Mouse (Mus musculus) naive thymus-derived CD4-positive, alpha-beta T cell, adult 2 months (primary cell): ENCODE measurements around the gene Kctd3.
A peak's percentile ranks its signal among the peaks of the same experiment; 100 is the strongest.

Experiments
- DNase-seq: peaks from one replicate; pipeline ENCODE4 v3.0.0-alpha.2; 2011; ENCODE audit warnings: low read depth

Gene Kctd3

DNA sequence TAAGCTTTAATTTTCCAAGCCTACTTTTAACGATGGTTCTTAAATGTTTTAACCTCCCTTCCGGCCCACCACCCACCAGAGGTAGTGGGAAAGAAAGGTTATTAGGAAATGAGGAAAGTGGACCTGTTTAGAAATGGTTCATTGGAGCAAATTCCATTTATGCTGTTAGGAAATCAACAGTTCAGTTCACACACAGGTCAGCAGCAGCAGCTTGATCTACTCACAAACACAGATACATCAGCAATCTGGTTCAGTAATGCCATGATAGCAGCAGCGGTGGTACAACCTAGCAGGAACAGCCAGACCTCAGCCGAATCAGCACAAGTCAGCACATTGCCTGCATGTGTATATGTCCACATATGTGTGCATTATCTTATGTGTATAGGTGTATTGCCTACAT is 3.0 kb upstream of the Kctd3 start:
- no peak for DNase-seq

DNA sequence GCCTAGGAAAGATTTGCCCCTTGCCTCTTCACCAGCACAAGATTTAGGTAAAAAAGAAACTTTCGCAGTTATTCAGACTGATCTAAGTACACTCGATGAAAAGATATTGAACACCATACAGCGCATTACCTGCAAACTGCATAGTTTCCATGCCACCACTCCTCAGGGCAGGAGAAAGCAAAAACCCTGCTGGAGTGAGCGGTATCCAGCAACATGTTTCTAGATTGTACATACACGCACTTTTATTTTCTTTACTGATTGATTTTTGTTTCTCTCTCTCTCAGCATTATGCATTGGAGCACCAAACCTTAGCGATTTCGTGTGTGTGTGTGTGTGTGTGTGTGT is 311 bp upstream of the Kctd3 start:
- no peak for DNase-seq

DNA sequence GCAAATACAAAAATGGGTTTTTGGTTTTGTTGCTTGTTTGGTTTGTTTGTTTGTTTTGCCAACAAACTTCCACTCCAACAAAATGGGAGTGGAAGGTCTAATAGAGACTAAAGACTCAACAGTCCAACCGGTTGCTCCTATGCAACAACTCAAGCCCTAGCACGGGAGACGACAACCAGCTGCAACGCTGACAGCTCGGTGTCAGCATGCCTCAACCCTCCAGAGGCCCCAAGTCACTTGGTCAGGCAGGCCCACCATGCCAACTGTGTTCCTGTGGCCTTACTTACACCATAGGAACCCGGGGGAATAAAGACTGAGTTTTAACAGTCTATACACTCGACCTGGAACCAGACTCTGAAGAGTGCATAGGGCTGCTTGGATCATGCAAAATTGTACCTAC is 815 bp downstream of the Kctd3 start:
- DNase-seq = no peak

DNA sequence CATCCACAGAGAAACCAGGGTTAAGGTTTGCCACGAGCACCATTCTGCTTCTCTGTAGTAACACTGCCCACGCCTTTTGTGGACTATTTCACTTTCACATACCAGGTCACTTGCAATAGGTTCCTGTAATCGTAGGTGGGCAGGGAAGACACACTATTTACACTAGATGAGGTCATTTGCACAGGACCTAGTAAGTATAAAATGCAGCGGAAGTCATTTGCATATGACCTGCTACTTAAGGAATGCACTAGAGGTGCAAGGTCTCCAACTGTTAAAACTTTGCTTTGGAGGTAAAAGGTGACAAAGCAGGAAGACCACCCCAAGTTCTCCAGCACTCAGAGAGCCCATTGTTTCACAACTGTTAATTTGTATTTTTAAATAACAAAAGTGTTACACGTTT is 1.4 kb downstream of the Kctd3 start:
- no peak for DNase-seq

DNA sequence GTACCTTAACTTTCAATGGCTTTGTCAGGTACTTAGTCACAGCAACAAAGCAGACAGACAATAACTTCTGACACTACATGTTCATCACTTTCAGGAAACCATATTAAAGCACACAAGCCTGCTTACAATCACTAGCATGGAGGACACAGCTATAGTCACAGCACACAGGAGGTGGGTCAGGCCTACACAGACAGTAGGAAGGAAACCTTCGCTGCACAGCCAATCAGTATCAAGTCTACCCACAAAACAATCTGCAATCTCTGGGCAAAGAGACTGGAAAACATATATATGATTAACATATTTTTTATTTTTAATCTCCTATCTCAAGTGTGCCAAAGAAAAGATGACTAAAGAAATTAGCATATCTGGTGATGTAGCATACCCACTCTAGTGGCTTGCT is 2.9 kb downstream of the Kctd3 start:
- no peak for DNase-seq

DNA sequence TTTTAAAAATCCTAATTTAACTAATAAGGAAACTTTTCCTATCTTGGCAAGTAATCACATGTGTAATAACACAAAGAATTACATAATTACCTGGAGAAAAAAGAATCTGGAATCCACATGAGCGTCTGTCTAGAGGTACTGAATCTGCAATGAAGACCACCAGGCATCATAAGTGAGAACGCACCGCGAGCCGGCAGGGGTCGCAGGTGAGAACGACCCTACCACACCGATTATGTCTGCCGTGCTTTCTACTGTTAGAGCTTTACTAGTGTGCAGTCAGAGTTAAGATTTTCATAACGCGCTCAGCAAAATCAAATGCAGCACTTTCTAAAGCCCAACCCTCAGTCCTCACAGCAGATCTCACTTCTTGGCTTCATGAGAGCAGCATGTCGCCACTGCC is 5.8 kb downstream of the Kctd3 start:
- DNase-seq = no peak

DNA sequence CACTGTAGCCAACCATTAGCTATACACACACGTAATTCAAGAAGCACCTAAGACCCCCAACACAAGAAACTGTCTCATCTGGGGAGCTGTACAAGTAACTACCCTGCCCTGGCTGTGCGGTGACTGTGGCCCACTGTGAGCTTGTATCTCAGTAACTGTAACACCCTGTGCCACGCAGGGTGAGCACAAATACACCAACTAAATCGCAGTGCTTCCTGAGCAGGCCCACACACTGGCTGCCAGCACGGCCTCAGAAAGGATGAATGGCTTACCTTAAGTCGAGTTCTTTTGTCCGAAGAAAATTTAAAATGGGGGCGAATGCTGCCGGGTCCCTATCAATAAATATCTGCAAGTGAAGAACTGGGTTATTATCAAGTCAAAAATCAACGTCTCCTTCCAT is 7.7 kb downstream of the Kctd3 start:
- DNase-seq = no peak

DNA sequence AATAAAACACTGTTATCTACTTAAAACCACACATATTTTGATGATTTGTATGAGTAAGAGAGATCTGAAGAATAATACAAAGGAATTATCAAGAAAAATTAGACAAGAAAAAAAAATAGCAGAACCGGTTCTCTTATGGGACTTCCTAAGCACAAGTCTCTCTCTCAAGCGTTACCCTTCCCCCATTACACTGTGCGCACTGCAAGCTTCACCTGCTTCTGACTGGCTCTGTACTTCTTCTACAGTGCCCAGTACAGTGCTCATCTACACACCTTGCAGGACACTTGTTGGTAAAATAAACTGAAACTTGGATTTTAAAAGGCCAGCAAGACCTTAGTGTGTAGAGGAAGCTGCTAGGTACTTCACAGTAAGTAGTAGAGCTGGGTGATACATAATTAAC is 9.7 kb downstream of the Kctd3 start:
- no peak for DNase-seq

DNA sequence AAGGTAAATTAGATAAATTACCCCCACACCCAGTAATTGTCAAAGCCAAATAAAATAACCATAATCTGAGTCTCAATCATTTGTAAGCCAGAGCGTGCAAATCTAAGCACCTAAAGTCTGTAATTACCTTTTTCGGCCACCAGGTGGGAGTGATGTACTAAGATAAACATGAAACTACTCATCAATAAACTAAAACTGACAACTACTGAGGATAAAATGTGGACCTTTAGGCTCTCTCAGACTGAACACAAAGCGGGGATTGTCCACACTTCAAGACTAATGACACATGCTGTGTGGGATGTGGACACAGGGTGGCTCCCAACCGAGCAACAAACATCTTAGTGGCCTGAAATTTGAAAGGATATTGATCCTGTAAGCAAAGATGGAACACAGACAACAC is 14.4 kb downstream of the Kctd3 start:
- DNase-seq = peak; percentile 70

DNA sequence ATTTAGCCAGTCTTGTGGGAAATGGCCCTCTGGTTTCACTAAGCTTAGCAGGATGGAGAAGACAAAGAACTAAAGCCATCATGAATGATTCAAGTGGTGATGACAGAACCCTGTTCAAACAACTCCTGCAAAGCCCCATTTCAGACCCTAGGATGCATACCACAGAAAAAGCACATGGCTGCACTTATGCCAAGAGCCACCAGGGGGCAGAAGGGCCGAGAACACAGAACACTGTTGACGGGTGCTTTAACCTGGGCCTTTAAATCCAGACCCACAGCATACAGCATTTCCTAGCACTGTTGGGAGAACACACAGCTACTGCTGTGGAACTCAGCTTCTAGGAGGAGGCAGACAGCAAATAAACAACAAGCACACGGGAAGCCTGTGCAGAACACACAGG is 27.6 kb downstream of the Kctd3 start:
- DNase-seq = peak; percentile 67

DNA sequence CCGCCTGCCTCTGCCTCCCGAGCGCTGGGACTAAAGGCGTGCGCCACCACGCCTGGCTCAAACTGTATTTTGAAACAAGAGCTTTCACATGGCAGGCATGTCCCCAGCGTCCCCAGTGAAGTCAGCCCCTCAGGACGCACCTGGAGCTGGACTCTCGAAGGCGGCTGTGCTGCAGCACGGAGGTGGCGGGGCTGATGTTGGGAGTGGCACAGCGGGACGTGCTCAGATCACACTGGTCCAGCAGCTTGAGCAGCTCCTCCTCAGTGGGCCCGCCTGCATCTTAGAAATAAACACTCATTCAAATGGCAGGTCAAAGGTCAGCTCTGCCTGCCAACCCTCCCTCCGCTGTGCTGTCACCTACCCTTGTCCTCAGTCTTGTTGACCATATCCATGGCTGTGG is 33.7 kb downstream of the Kctd3 start:
- no peak for DNase-seq

DNA sequence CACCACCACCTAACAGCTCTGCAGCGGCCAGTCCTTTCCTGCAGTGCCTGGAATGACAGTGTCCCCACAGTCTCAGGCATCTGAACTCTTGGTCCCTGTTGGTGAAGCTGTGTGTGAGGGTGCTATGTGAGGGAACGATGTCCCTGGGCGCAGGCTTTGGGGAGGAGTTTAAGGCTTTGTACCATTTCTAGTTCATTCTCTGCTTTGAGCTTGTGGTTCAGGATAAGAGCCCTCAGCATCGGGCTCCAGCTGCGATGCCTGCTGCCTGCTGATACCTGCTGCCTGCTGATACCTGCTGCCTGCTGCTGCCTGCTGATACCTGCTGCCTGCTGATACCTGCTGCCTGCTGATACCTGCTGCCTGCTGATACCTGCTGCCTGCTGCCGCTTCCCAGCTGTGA is 34.6 kb downstream of the Kctd3 start:
- DNase-seq = no peak

DNA sequence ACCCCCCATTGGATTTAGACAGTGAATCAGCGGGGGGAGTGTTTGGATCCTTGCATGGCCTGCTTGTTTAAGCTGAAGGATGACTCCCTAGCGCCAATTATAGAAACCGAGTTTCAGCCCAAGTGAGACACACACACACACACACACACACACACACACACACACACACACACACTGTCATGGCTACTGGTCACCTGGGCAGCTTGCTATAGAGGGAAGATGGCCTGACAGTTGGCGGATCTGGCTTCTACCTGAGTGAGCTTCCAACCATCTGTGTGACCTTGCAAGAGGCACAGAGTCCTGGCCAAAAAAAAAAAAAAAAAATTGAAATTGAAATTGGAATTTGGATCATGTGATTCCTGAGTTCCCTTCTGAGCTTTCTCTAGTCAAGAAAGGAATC is 55.1 kb downstream of the Kctd3 start:
- no peak for DNase-seq

DNA sequence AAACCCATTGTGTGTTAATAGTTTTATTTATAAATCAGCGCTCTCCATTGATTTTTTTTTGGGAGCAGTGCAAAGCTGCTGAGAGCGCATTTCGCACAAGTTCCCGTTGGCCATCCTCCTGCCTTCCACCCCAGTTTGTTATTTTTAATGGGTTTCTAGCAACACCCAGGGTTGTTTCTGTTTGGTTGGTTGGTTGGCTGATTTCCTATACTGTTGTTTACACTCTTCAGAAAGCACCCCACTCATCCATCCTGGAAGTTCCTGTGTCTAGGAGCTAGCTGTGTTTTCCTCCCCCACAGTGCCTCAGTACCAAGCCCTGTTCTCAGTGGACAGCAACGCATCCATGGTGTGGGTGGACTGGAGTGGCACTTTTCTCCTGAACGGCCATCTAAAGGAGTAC is 56.5 kb downstream of the Kctd3 start:
- DNase-seq = no peak

DNA sequence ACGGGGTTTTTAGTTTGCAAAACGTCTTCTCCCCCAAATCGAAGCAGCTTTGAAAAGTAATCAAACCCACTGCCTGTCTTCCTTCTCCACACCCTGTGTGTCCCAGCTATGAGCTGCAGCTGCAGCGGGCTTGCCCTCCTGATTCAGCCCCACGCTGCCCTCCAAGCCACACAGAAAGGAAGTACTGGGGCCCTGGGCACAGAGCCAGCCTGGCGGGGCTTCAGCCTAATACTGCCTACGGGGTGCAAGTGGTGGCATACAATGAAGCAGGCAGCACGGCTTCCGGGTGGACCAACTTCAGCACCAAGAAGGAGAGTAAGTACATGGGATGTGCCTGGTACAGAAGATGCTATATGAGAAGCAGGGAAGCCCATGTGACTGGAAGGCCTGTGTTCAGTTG is 59.4 kb downstream of the Kctd3 start:
- DNase-seq = no peak

DNA sequence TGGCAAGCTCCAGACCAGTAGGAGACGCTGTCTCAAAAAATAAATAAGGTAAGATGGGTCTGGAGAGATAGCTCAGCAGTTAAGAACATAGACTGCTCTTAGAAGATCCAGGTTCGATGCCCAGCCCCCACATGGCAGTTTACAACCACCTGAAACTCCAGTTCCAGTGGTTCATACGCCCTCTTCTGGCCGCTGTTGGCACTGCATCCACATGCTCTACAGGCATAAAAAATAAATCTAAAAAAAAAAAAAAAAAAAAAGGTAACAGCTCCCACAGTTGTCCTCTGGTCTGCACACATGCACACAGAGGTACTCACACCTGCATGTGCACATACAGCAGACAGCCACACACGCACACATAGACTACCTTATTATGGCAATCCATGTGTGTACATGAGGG is 59.8 kb downstream of the Kctd3 start:
- peak; percentile 4 for DNase-seq

DNA sequence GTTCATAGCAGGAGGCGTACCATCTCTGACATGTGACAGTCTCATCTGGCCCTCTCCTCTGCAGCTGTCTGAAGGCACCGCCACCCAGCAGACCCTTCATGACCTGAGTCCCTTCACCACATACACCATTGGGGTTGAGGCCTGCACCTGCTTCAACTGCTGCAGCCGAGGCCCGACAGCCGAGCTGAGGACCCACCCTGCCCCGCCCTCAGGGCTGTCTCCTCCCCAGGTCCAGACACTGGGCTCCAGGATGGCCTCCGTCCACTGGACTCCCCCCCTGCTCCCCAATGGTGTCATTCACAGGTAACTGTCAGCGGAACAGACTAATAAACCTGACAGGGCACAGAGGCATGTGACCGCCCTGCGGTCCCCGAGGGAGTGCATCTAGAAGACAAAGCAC is 60.8 kb downstream of the Kctd3 start:
- DNase-seq = no peak

DNA sequence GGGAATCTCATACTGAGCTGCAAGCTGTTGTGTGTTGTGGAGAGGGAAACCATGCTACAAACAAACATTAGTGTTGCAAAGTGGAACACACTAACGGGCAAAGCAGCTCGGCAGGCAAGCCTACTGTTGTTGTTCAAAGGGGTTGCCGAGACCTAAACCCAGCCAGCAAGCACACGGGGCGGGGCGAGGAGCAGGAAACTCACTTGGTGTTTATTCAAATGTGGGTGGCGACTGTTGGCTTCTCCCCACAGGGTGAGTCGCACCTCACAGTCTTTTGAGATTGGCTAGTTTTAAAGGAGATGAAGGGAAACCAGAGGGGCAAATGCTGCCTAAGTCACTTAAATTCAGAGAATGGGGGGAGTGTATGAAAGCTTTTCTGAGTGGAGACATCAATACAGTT is 62.3 kb downstream of the Kctd3 start:
- no peak for DNase-seq

DNA sequence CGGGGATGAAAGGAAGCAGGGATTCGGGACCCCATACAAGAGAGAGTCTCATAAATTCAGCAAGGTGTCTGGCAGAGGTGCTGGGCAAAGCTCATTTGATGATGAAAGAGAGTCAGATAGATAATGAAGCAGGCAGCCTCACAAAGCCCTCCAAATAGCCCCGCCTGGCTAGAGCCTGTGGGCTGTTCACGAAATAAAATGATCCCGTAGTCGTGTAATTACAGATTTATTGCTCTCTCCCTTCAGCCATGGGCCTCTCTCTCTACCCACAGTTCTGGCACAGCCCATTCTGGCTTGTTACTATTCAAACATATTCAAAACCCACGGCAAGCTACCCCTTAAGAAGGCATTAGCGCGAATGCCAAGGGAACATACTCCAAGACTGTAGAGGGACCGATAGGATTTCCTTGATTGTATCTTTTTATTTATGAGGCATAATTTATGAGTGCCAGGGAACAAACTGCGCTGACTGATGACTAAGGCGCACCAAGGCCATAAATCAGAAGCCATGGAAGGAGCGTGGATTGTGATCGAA is 70.3 kb downstream of the Kctd3 start:
- DNase-seq = no peak
